Mouse (Mus musculus): ENCODE measurements at regions not wholly inside any gene's neighbourhood (a gene's known extent, or its start where the extent isn't known, plus 50 kb on each side); places are given as distances from the start of the nearest gene placed in this dataset.

GRCm38 (mm10) chr4:127756238-127756637, 214.5 kb downstream of the CK137956 start:
- DNase-seq (ENCODE audit: extremely low read depth): no peak
- H3K9me3 ChIP-seq (replicated peaks; ENCODE audit: low read length): peaks cover 85% of the 10 kb centered on the region
- H3K4me1 ChIP-seq (ENCODE audit: control insufficient read depth in 1 of 2, insufficient read depth in 2 of 2): no peaks in the 10 kb centered on the region
- no peak overlapping the region for H3K9ac ChIP-seq (ENCODE audit: insufficient read depth, low read depth)
- H3K4me3 ChIP-seq (replicated peaks in 1 of 3; ENCODE audit: low read depth in 2 of 3, low read length in 2 of 3, poor library complexity in 1 of 3): no peak overlapping the region
- no peak overlapping the region for H3K4me2 ChIP-seq (ENCODE audit: insufficient read depth, low read depth, poor library complexity, severe bottlenecking)
- dilution Hi-C loops (cut with MboI; ENCODE audit: extremely low pct_ligation_motif_present, extremely low pct_unique_long_range_greater_than_20kb, low sequenced_read_pairs): no loop called here
- TF ChIP-seq KAT2A (IDR thresholded peaks at IDR 0.05; ENCODE audit: insufficient replicate concordance, low read length): no peak
- no peak for TF ChIP-seq ETS1 (conservative IDR thresholded peaks at IDR 0.05; ENCODE audit: low read depth, low read length)
- no peak for TF ChIP-seq NRF1 (IDR thresholded peaks at IDR 0.05; ENCODE audit: low read depth, low read length)
- TF ChIP-seq NELFE (IDR thresholded peaks at IDR 0.05; ENCODE audit: low read depth, low read length): no peak
- no peak for TF ChIP-seq MAZ (IDR thresholded peaks at IDR 0.05; ENCODE audit: low read depth, low read length)
- no peak for TF ChIP-seq MAX (IDR thresholded peaks at IDR 0.05; ENCODE audit: low read length)
- no peak for TF ChIP-seq CHD1 (IDR thresholded peaks at IDR 0.05; ENCODE audit: low read depth, low read length)
- no peak for TF ChIP-seq CTCF (conservative IDR thresholded peaks at IDR 0.05 in 1 of 2, IDR thresholded peaks at IDR 0.05 in 1 of 2; ENCODE audit: low read depth in 2 of 2, low read length in 2 of 2)
- no peak for TF ChIP-seq SMC3 (IDR thresholded peaks at IDR 0.05; ENCODE audit: low read depth, low read length)
- TF ChIP-seq ZC3H11A (IDR thresholded peaks at IDR 0.05; ENCODE audit: low read depth, low read length): no peak
- no peak for TF ChIP-seq MAFK (IDR thresholded peaks at IDR 0.05; ENCODE audit: insufficient replicate concordance, low read length)
- TF ChIP-seq RAD21 (IDR thresholded peaks at IDR 0.05; ENCODE audit: low read depth, low read length): no peak
- TF ChIP-seq ELF1 (IDR thresholded peaks at IDR 0.05; ENCODE audit: low read depth, low read length): no peak
- TF ChIP-seq SIN3A (IDR thresholded peaks at IDR 0.05; ENCODE audit: low read length): no peak
- no peak for TF ChIP-seq GABPA (IDR thresholded peaks at IDR 0.05; ENCODE audit: insufficient replicate concordance, low read depth, low read length)
- no peak for TF ChIP-seq TCF12 (IDR thresholded peaks at IDR 0.05; ENCODE audit: low read depth, low read length)
- no peak for TF ChIP-seq IRF4 (IDR thresholded peaks at IDR 0.05; ENCODE audit: low read depth, low read length)
- no peak for TF ChIP-seq CHD2 (IDR thresholded peaks at IDR 0.05; ENCODE audit: low read length)
- in situ Hi-C loops (cut with MboI; ENCODE audit: low pct_ligation_motif_present, low pct_unique_long_range_greater_than_20kb, low sequenced_read_pairs): no loop called here
- H3K27me3 ChIP-seq (replicated peaks): no peaks in the 10 kb centered on the region
- H3K36me3 ChIP-seq (replicated peaks in 1 of 2; ENCODE audit: control insufficient read depth in 1 of 2, insufficient read depth in 1 of 2, low read length in 1 of 2): no peaks in the 10 kb centered on the region
- H3K27ac ChIP-seq (ENCODE audit: insufficient read depth, low read depth): no peak overlapping the region
- H3K79me2 ChIP-seq (replicated peaks; ENCODE audit: control insufficient read depth, extremely low read depth, insufficient read depth, poor library complexity, severe bottlenecking): no peaks in the 10 kb centered on the region

DNA sequence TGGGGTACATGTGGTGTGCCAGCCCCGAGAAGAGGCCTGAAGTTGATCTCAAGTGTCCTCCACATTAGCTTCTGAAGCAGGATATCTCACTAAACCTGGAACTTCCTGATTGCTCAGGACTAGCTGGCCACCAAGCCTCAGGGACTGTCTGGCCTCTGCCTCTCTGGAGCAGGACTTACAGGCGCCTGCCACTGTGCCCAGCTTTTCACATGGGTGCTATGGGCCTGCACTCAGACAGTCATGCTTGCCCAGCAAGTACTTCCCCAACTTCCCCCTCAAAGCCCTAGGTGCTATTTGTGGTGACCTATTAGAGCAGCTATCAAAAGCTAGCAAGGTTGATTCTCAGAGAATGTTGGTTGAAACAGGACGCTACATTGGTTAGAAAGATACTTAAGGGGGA, 220.0 kb downstream of the CK137956 start:
- in situ Hi-C loops (cut with MboI; ENCODE audit: low pct_ligation_motif_present, low pct_unique_long_range_greater_than_20kb, low sequenced_read_pairs): no loop called here

More for the DNA sequence above, 220.0 kb downstream of the CK137956 start:
- Histone ChIP-seq H3K9me3 (replicated peaks; ENCODE audit: low read length) (peaks cover 85% of the 10 kb centered on the region), H3K4me2 (ENCODE audit: insufficient read depth, low read depth, poor library complexity, severe bottlenecking) (no peak overlapping the region), H3K27ac (ENCODE audit: insufficient read depth, low read depth) (no peak overlapping the region), H3K9ac (ENCODE audit: insufficient read depth, low read depth) (no peak overlapping the region), H3K79me2 (replicated peaks; ENCODE audit: control insufficient read depth, extremely low read depth, insufficient read depth, poor library complexity, severe bottlenecking) (no peaks in the 10 kb centered on the region), H3K4me1 (ENCODE audit: control insufficient read depth in 1 of 2, insufficient read depth in 2 of 2) (no peaks in the 10 kb centered on the region), H3K4me3 (replicated peaks in 1 of 3; ENCODE audit: low read depth in 2 of 3, low read length in 2 of 3, poor library complexity in 1 of 3) (no peak overlapping the region), H3K27me3 (replicated peaks) (no peaks in the 10 kb centered on the region), H3K36me3 (replicated peaks in 1 of 2; ENCODE audit: control insufficient read depth in 1 of 2, insufficient read depth in 1 of 2, low read length in 1 of 2) (no peaks in the 10 kb centered on the region)
- TF ChIP-seq ELF1 (IDR thresholded peaks at IDR 0.05; ENCODE audit: low read depth, low read length) (no peak), POLR2A (IDR thresholded peaks at IDR 0.05; ENCODE audit: low read depth, low read length) (no peak), ZMIZ1 (IDR thresholded peaks at IDR 0.05; ENCODE audit: low read depth, low read length) (no peak), NRF1 (IDR thresholded peaks at IDR 0.05; ENCODE audit: low read depth, low read length) (no peak), CTCF (conservative IDR thresholded peaks at IDR 0.05 in 1 of 2, IDR thresholded peaks at IDR 0.05 in 1 of 2; ENCODE audit: low read depth in 2 of 2, low read length in 2 of 2) (no peak), SIN3A (IDR thresholded peaks at IDR 0.05; ENCODE audit: low read length) (no peak)
- dilution Hi-C loops (cut with MboI; ENCODE audit: extremely low pct_ligation_motif_present, extremely low pct_unique_long_range_greater_than_20kb, low sequenced_read_pairs): no loop called here
- DNase-seq (ENCODE audit: extremely low read depth): no peak

Measured in CH12.LX (cell line).